Mouse (Mus musculus) brown adipose tissue, adult 24 weeks (tissue): ENCODE results near the gene Cdc34b. TPM values are rescaled to one million over a fixed set of nuclear protein-coding genes. Genes with fewer than 3 reads are reported as not detected.

Source experiments
- H3K27ac ChIP-seq: fragments of 200-500 bp; replicated peaks from 2 replicates; pipeline ENCODE4 v1.5.1; 2012; ENCODE audit warnings: low read depth, mild to moderate bottlenecking, low read length
- H3K4me1 ChIP-seq: fragments of 200-500 bp; 2 replicates; pipeline ENCODE4 v1.6.1; 2012; ENCODE audit warnings: low read length, mixed read lengths; ENCODE audit not compliant: control insufficient read depth, insufficient read depth, insufficient read length
- H3K4me3 ChIP-seq: fragments of 200-500 bp; 2 replicates; pipeline ENCODE4 v1.5.1; 2012; ENCODE audit warnings: low read depth, mild to moderate bottlenecking, low read length, moderate library complexity; ENCODE audit not compliant: insufficient read depth
- polyA plus RNA-seq: library from polyadenylated mRNA; stranded (reverse); fragments of >200 nt; gene quantifications from 2 replicates; pipeline ENCODE4 v1.2.4, GENCODE M21; 2012; ENCODE audit not compliant: missing spikeins, insufficient read depth, insufficient read length

Gene Cdc34b
- polyA plus RNA-seq, 1 experiment = not detected

DNA sequence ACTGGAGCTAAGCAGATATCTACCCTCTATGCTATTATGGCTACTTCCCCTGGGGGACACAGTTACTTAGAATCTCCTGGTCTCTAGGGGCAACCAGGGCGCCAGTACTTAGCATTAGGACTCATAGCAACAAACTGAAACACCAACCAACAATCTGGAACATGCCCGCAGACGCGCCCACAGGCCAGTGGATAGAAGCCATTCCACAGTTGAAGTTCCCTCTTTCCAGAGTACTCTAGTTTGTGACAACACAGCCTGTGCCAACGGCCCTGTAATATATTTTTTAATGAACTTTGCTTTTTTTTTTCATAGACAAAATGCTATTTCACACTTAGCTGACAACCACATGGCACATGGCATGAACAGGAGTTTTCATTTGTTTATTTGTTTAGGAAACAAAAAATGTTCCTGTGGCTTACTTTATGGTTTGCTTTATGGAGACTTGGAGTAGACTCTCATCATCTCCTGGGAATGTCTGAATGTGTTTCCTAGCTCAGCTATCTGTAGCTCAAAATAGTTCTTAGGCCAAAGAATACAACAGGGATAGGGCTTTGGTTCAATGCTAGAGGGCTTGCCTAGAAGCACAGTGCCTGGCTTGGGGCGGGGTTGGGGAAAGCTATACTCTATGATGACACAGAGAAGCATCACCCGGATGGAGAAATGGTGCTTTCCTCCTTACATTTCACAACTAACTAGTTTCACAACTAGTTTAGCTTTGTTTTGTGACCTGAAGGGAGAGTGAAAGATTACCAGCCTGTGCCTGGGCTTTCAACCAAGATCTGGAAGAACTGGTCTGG lies 23.3 kb upstream of the Cdc34b start:
- H3K4me1 ChIP-seq = peaks cover 5% of the 10 kb centered on the region; the same call in 1 of the 2 replicates
- no peak overlapping the region for H3K27ac ChIP-seq
- no peak overlapping the region for H3K4me3 ChIP-seq

DNA sequence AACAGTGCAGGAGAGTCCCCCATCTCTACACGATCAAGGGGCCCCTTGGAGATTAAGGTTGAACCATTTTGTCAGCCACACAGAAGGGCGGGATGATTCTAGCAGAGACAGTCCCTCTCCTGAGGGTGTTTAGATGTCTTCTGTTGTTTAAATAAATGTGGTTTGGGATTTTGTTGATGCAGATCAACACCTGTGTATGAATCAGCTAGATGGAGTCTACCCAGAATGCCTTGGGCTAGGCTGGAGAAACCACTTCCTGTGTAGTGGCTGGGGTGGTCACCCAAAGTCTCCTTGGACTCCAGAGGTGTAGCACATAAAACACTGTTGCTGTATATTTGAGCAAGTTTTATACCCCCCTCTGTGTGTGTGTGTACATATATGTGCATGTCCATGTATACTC lies 22.4 kb upstream of the Cdc34b start:
- Histone ChIP-seq H3K27ac (no peak overlapping the region), H3K4me1 (peaks cover 5% of the 10 kb centered on the region; the same call in 1 of the 2 replicates), H3K4me3 (no peak overlapping the region)

DNA sequence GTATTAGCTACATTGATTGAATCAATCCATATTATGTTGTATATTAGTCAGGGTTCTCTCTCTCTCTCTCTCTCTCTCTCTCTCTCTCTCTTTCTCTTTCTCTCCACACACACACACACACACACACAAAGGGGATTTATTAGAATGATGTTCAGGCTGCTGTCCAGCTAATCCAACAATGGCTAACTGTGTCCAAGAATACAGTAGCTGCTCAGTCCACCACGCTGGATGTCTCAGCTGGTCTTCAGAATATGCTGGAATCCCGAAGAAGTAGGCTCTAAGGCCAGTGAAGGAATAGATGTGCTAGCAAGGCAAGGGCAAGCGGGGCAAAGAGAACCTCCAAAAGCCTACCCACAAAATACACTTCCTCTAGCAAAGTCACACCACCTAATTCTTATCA lies 14.3 kb upstream of the Cdc34b start:
- no peak overlapping the region for H3K27ac ChIP-seq
- no peak overlapping the region for H3K4me3 ChIP-seq
- H3K4me1 ChIP-seq = no peaks in the 10 kb centered on the region

DNA sequence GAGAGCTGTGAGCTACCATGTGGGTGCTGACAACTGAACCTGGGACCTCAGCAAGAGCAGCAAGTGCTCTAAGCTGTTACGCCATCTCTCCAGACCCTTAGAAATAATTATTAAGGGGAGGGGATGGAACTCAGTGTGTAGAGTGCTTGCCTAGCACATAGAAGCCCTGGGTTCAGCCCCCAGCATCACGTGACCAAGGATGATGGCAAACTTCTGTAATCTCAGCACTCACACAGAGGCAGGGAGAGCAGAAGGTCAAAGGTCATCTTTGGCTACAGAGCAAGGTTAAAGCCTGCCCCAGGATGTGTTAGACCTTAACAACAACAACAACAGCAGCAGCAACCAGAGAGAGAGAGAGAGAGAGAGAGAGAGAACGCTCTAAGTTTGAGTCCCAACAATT lies 13.0 kb upstream of the Cdc34b start:
- Histone ChIP-seq H3K4me3 (no peak overlapping the region), H3K4me1 (no peaks in the 10 kb centered on the region), H3K27ac (no peak overlapping the region)

DNA sequence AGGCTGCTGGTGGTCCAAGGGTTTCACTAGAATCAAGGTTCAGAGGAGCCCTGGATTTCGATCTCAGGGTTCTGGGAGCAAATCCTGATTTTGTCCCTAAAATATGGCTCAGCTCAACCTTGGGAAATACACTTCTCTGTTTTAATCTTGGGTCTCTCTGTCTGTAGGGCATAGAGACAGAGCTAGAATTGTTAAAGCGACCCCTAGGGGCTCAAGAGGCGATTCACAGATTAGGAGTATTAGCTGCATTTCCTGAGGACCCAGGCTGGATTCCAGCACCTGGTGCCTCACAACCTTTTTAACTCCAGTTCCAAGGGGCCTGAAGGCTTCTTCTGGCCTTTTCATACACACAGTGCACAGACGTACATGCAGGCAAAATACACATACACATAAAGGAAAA lies 12.0 kb upstream of the Cdc34b start:
- no peak overlapping the region for H3K4me3 ChIP-seq
- no peaks in the 10 kb centered on the region for H3K4me1 ChIP-seq
- no peak overlapping the region for H3K27ac ChIP-seq

DNA sequence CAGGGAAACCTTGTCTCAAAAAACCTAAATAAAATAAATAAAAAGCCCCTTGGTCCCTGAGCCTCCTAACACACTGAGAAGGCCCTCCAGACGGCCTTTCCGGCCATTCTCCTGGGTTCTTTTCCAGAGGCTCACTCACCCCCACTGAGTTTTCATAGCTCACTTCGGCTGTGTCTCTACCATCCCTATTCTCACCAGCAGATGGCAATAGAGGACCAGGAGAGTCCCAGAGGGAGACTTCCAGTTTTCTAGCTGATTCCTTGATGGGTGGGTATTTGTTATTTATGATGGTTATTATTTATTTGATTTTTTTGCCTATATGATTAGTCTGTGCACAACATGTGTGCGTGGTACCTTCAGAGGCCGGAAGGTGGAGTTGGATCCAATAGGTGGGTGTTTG lies 11.3 kb upstream of the Cdc34b start:
- Histone ChIP-seq H3K4me1 (no peaks in the 10 kb centered on the region), H3K27ac (no peak overlapping the region), H3K4me3 (no peak overlapping the region)

DNA sequence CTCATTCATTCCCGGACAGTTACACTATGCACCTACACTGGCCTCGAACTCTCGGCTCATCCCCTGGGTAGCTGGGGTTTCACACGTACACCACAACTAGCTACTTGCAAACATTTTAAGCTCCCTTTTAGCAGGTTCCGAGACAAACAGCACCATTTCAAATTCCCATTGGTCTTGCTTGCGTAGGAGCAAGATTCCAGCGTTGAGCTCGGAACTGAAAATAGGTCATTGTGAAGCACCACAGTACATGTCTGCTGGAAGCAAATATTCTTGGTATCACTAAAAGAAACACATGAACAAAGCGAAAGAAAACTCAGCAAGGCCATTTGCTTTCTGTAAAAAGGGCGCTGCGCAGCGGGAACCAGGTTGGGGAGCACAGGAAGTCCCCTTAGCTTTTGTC lies 10.4 kb upstream of the Cdc34b start:
- H3K4me1 ChIP-seq = no peaks in the 10 kb centered on the region
- H3K4me3 ChIP-seq = no peak overlapping the region
- no peak overlapping the region for H3K27ac ChIP-seq

DNA sequence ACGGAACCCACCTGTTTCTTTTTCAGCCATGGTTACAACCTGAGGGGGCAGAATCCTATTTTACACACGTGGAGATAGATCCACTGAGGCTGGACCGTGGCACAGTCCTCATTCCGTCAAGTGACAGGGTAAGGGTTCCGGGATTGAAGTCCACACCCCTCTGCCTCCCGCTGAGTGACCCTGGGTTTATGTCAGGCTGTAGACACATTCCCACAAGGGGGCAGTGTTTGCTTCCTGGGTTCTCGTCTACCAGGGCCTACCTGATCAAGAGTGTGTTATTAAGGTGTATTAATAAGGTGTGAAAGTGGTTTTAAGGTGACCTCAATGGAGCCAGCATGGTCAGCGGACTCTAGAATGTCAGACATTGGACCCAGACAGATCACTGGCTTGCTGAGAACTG lies 8.8 kb upstream of the Cdc34b start:
- Histone ChIP-seq H3K4me3 (no peak overlapping the region), H3K4me1 (no peaks in the 10 kb centered on the region), H3K27ac (no peak overlapping the region)

DNA sequence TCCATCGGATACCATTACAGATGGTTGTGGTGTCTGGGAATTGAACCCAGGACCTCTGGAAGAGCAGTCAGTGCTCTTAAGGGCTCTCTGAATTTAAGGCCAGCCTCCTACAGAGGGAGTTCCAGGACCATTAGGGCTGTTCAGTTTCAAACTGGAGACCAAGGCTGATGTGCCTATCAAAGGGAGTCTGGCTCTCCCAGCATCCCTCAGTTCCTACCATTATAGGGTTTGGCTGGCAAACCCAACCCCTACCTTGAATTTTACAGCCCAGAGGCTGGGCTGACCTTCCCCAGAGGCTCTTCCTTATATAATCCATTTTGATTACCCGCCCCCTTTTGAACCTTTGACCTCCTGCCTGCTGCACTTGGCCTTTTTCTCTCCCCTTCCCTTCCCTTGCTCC lies 5.8 kb upstream of the Cdc34b start:
- Histone ChIP-seq H3K4me1 (no peaks in the 10 kb centered on the region), H3K4me3 (no peak overlapping the region), H3K27ac (no peak overlapping the region)

DNA sequence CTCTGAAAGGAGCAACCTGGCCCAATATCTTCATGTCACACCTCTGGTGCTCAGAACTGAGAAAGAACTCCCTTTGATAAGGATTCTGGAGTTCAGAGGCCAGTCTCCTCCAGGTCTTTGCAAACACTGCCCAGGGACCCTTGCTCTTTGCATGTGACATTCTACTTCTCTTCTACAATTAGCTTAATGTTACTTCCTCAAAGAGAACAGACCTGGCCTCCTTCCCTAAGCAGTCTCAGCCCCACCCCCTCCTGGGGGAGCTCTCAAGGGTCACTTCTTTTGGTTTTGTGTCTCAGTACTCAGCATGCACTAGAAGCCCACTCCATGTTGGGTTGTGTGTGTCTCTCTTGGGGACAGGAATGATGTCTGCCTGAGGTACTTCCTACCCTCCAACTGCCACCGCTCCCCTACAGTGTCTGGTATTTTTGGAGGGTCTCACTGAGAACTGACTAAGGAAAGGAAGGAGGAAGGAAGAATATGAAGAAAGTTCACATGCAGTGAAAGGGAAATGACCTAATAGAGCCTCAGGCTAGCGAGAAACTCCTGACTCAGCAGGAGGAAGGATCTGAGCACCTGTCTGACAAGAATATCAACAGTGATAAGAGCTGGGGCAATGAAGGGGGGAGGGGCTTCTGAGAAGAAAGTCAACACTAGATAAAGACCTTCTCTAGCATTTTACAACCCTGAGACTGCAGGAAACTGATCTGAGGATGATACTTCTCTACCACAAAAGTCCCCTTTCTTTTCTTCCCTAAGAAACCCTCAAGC lies 11.5 kb downstream of the Cdc34b start:
- H3K4me3 ChIP-seq = no peak overlapping the region
- no peaks in the 10 kb centered on the region for H3K4me1 ChIP-seq
- H3K27ac ChIP-seq = no peak overlapping the region

DNA sequence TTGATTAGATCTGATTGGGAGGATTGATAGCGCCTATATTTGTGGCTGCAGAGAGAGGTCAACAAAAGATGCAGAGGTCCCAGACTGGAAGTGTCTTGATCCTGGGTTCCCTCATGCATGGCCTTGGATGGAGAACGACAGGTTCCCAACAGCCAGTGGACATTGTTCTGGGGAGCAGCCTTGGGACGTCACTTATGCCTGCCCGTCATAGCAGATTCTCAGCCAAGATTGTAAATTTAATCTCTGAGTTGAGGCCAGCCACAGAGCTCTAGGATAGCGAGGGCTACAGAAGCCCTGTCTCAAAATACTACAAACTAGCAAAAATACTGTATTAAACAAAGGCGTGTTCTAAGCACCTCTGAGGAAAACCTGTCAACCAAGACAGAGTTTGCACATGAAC lies 18.3 kb downstream of the Cdc34b start:
- H3K4me1 ChIP-seq = no peaks in the 10 kb centered on the region
- no peak overlapping the region for H3K4me3 ChIP-seq
- no peak overlapping the region for H3K27ac ChIP-seq

DNA sequence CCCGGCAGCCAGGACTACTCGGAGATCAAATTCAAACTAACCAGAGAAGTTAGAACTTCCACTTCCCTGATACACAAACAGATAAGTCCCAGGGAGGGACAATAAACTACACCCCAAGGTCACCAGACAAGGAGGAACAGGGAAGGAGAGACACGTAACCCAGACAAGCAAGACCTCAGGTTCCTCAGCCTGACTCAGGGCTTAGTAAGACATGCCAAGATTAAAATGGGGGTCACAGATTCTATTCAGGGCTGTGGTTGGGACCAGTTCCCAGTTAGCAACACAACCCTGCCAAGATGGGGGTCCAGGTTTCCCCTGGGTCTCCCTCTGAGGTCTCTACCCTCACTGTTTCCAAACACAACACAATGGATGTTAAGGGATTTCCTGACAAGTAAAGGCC lies 18.8 kb downstream of the Cdc34b start:
- Histone ChIP-seq H3K4me1 (no peaks in the 10 kb centered on the region), H3K27ac (no peak overlapping the region), H3K4me3 (no peak overlapping the region)

DNA sequence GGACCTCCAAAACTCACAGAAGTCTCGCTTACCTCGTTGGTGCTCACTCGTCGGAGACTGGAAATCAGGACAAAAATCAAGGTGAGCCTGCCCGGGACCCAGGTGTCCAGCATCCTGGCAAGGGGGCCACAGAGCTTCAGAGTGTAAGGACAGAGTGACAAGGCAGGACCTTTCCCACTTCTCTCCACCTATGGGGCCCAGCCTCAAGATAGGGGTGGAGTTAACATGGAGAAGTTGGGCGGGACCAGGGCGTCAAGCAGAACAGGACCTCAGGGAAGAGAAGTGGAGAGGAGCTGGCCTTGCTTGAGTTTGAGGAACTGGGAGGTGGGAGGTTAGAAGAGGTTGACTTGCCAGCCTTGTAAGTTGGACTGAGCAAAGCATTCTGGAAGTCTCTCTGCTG lies 19.2 kb downstream of the Cdc34b start:
- no peak overlapping the region for H3K27ac ChIP-seq
- H3K4me1 ChIP-seq = no peaks in the 10 kb centered on the region
- H3K4me3 ChIP-seq = no peak overlapping the region

DNA sequence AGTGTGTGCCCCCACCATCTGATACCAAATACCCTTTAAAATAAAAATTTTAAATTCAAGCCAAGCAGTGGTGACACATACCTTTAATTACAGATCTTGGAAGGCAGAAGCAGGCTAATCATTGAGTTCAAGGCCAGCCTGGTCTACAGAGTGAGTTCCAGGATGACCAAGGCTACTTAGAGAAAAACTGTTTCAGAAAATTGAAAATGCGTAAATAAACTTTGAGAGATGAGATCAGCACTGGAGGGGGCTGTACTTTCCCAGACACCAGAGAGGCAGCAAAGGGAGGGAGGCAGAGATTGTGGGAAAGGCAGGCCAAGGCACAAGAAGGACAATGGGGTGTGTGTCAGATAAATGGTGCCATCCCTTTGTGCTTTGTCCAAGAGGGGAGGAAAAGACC lies 20.7 kb downstream of the Cdc34b start:
- H3K4me3 ChIP-seq = no peak overlapping the region
- H3K4me1 ChIP-seq = no peaks in the 10 kb centered on the region
- H3K27ac ChIP-seq = no peak overlapping the region

DNA sequence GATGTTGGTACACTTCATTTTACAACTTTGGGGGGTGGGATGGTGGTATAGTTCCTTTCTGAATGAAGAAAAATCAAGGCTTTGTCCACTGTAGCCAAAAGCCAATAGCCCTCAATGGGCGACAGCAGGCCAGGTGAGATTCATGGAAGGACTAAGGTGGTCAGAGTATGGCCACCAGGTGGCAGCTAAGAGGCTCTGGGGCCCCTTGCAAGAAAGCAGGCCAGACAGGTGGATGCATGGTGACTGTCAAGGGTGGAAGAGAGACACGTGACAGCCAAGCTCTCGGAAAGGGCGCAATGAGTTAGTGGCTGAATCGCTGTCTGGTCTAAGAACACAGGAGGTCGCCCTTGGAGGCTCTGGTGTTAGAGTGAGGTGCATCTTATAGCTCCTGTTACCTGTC lies 21.2 kb downstream of the Cdc34b start:
- no peak overlapping the region for H3K4me3 ChIP-seq
- no peaks in the 10 kb centered on the region for H3K4me1 ChIP-seq
- no peak overlapping the region for H3K27ac ChIP-seq

DNA sequence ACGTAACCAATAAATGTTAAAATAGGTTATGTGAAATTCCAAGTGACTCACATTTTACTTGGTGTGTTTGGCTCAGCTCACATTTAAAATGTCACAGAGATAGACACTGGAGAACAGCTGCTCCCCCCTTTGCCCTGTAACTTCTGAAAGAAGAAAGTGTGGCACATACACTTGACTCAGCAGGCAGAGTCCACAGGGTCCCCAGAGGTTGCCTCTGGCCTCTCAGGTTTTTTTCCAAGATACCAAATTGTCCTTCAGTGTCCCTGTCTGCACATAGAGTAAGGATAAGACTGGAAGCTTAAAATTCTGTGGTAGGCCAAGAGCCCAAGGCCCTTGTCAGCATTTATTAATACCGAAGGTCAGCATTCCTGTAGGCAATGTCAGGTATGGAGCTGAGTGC lies 25.7 kb downstream of the Cdc34b start:
- Histone ChIP-seq H3K4me1 (no peaks in the 10 kb centered on the region), H3K27ac (no peak overlapping the region), H3K4me3 (no peak overlapping the region)
